Mouse (Mus musculus) stomach, embryonic 14.5 days (tissue): ENCODE results near the gene Xlr5c. TPM values are rescaled to one million over a fixed set of nuclear protein-coding genes. Genes with fewer than 3 reads are reported as not detected.
A peak's percentile ranks its signal among the peaks of the same experiment; 100 is the strongest.
"Not testable (repeated sequence)": the region's sequence is repeated elsewhere in the genome, so short reads cannot be mapped to it uniquely, and the experiment has no call there.

Experiments used
- ATAC-seq: fragments of 200-750 bp; cut with Nextera tagmentation; 2 replicates; pipeline ENCODE4 v1.8.0; 2017; ENCODE audit warnings: low read depth, moderate TSS enrichment; ENCODE audit not compliant: insufficient number of reproducible peaks, insufficient read depth, low FRiP score
- H3K27ac ChIP-seq: fragments of 300-500 bp; sonication (generic); 2 replicates; pipeline ENCODE4 v1.5.1; 2014; ENCODE audit warnings: mild to moderate bottlenecking, low read length, moderate library complexity, mixed read lengths
- H3K27me3 ChIP-seq: fragments of 300-500 bp; sonication (generic); 2 replicates; pipeline ENCODE4 v1.6.1; 2014; ENCODE audit warnings: low read length, control low read depth, mixed read lengths; ENCODE audit not compliant: control insufficient read depth, insufficient read depth
- H3K36me3 ChIP-seq: fragments of 300-500 bp; sonication (generic); 2 replicates; pipeline ENCODE4 v1.6.1; 2014; ENCODE audit warnings: mild to moderate bottlenecking, control low read depth, low read length, moderate library complexity, mixed read lengths; ENCODE audit not compliant: control insufficient read depth, insufficient read depth
- H3K4me1 ChIP-seq: fragments of 300-500 bp; sonication (generic); 2 replicates; pipeline ENCODE4 v1.6.1; 2014; ENCODE audit warnings: low read length, control low read depth, mixed read lengths; ENCODE audit not compliant: control insufficient read depth, insufficient read depth
- H3K4me2 ChIP-seq: fragments of 300-500 bp; sonication (generic); replicated peaks from 2 replicates; pipeline ENCODE4 v1.6.1; 2014; ENCODE audit warnings: low read depth, low read length, control low read depth
- H3K4me3 ChIP-seq: fragments of 300-500 bp; sonication (generic); 2 replicates; pipeline ENCODE4 v1.5.1; 2014; ENCODE audit warnings: low read depth, low read length, control low read depth
- H3K9ac ChIP-seq: fragments of 300-500 bp; sonication (generic); replicated peaks from 2 replicates; pipeline ENCODE4 v1.6.1; 2014; ENCODE audit warnings: low read depth, mild to moderate bottlenecking, control low read depth, low read length, moderate library complexity, mixed read lengths
- H3K9me3 ChIP-seq: fragments of 300-500 bp; sonication (generic); 2 replicates; pipeline ENCODE4 v1.6.1; 2016; ENCODE audit warnings: low read depth, low read length, control low read depth; ENCODE audit not compliant: control insufficient read depth
- WGBS: fragments of 180-500 bp; shearing (Covaris S2); extraction: QIAGEN DNeasy Blood & Tissue Kit; methylation state at CpG from one replicate; pipeline ENCODE4 v1.1.7; 2014; 5-methylcytosine and 5-hydroxymethylcytosine counted together
- polyA plus RNA-seq: library from polyadenylated mRNA; unstranded; fragments of >200 nt; fragmentation: Nextera tagmentation; extraction: Ambion mirVana; gene quantifications from 2 replicates; pipeline ENCODE4 v1.2.1, GENCODE M21; 2014

The Xlr5c gene
- polyA plus RNA-seq = not detected in 2 replicates

GRCm38 (mm10) chrX:73292876-73293275 lies at the start of gene Xlr5c, which contains the start of gene Xlr5a:
Xlr5c (minus strand) TSS chrX:73292976.
Xlr5a (minus strand) TSS chrX:73292976.
- H3K9me3 ChIP-seq, H3K27ac ChIP-seq, H3K4me3 ChIP-seq, H3K4me2 ChIP-seq, H3K4me1 ChIP-seq, H3K36me3 ChIP-seq, ATAC-seq, H3K27me3 ChIP-seq, H3K9ac ChIP-seq: not testable (repeated sequence)
- WGBS = 92% methylated on average over 15 of the region's 17 CpGs

DNA sequence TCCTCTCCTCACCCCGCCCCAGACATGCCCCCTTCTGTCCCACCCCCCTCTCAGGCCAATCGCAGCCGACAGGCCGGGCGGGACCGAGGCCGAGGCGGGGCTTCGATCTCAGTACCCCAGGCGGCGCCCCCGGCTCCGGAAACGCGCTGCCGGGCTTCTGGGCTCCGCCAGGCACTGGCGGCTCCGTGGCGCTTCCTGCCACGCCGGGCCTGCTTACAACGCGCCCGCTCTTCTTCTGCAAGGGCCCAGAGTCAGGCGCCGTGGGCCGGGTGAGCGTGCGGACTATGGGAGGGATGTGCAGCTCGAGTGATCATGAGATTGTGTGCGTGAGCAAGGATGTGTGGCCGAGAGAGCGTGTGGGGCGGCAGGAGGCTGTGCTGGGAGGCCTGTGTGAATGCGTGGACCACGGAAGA lies 49.7 kb upstream of the Xlr5c start, which contains the start of gene Zfp275:
Gene Zfp275, plus strand, starts transcription at position 139 of the 413 bp plus-strand sequence.
- peak within 1 kb of the TSS; percentile 67; the same call in 1 of the 2 replicates for H3K27ac ChIP-seq
- H3K4me3 ChIP-seq = peak within 1 kb of the TSS; percentile 59
- H3K36me3 ChIP-seq = no peaks in the 10 kb centered on the region
- 24% methylated on average over 37 of the region's 37 CpGs for WGBS
- H3K9ac ChIP-seq = peak within 1 kb of the TSS; percentile 57
- no peaks in the 10 kb centered on the region for H3K9me3 ChIP-seq
- peak within 1 kb of the TSS; percentile 44 for H3K4me2 ChIP-seq
- H3K4me1 ChIP-seq = no peaks in the 10 kb centered on the region
- no peaks in the 10 kb centered on the region for H3K27me3 ChIP-seq
- ATAC-seq = peak; percentile 89

DNA sequence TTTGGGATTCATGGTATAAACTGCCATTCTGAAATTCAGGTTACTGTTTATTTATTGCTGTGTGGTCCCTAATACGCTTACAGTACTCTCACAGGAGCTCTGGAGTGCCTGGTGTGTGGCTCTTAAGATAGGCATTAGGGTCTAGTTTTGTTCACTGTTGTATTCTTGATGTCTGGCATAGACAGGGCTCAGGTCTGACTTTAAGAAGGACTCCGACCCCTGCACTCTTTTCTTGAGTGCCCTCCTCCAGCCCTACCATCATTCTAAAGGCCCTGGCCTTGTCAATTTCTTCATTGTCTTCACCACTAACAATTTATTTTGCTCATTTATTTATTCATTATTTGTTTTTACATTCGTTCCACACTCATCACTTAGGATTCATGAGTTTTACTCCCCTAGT lies 49.3 kb upstream of the Xlr5c start:
- ATAC-seq = no peak
- WGBS = 21% methylated on average over 3 of the region's 3 CpGs
- H3K4me3 ChIP-seq = peak overlapping the region; percentile 59; the same call in 1 of the 2 replicates
- H3K4me2 ChIP-seq = 0 out of 2 replicates have a peak overlapping the region, but pooled peaks have one; percentile 14
- H3K9ac ChIP-seq = no peak overlapping the region
- H3K36me3 ChIP-seq = no peaks in the 10 kb centered on the region
- H3K9me3 ChIP-seq = no peaks in the 10 kb centered on the region
- no peaks in the 10 kb centered on the region for H3K4me1 ChIP-seq
- no peak overlapping the region for H3K27ac ChIP-seq
- no peaks in the 10 kb centered on the region for H3K27me3 ChIP-seq

DNA sequence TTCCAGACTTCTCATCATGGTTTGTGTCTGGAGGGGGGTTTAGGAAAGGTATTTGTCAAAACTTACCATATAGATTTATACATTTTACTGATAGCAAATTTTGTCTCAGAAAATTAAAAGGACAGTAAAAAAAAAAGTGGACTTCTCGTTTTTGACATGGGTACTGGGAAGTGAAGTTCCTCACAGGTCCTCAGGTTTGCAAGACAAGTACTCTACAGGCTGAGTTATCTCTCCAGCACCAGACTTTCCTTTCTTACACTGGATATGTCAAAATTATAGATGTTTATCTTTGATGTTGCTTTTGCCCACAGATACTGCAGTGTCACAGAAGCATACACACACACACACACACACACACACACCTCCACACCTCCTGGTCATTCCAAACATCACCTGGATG lies 48.7 kb upstream of the Xlr5c start:
- Histone ChIP-seq H3K9me3 (no peaks in the 10 kb centered on the region), H3K4me2 (no peak overlapping the region), H3K4me1 (no peaks in the 10 kb centered on the region), H3K4me3 (no peak overlapping the region), H3K9ac (no peak overlapping the region), H3K27me3 (no peaks in the 10 kb centered on the region), H3K27ac (no peak overlapping the region), H3K36me3 (no peaks in the 10 kb centered on the region)
- WGBS = 48% methylated on average over 1 of the region's 1 CpGs
- ATAC-seq = no peak

DNA sequence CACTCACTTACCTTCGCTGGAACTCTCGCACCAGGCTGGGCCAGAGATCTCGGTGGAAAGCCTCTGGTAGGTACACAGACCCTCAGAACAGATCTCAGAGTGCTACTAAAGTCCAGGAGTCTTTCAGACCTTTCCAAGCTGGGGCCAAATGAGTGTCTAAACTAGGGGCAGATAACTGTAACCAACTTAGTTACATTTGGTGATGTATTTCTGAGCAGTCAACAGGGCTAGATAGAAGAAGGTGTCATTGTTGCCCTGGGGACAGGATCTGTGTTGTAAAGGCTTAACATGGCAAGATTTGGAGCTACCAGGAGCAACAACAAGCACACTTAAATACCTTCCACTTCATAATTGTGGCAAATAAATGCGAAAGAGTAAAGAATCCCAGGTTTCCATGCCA lies 44.0 kb upstream of the Xlr5c start, which contains the start of gene Gm45015:
Gene Gm45015, minus strand, starts transcription at position 101 of the 400 bp plus-strand sequence.
- H3K36me3 ChIP-seq = no peaks in the 10 kb centered on the region
- no peak within 1 kb of the TSS for H3K4me3 ChIP-seq
- H3K4me2 ChIP-seq = no peak within 1 kb of the TSS
- H3K4me1 ChIP-seq = no peaks in the 10 kb centered on the region
- H3K27ac ChIP-seq = no peak within 1 kb of the TSS
- H3K9me3 ChIP-seq = no peaks in the 10 kb centered on the region
- no peaks in the 10 kb centered on the region for H3K27me3 ChIP-seq
- ATAC-seq = no peak
- H3K9ac ChIP-seq = no peak within 1 kb of the TSS
- 79% methylated on average over 4 of the region's 4 CpGs for WGBS

DNA sequence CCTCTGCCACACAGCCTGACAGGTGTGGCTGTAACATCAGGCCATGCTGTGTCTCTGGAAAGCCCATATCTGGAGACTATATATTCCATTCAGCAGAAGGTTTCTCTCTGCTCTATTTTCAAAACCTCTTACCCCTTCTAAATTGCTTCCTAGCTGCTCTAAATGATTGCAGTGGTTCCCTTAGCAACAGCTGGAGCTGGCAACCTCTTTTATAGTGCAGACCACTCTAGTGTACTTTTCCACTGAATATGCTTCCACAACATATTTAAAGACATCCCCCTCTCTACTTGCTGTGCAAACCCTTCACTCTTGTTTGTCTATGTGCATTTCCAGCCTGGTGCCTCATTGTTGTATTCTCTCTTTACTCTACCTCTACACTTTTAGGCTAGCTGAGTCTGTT lies 40.8 kb upstream of the Xlr5c start:
- H3K9ac ChIP-seq = no peak overlapping the region
- H3K4me1 ChIP-seq = no peaks in the 10 kb centered on the region
- no peak overlapping the region for H3K27ac ChIP-seq
- no peaks in the 10 kb centered on the region for H3K36me3 ChIP-seq
- no peak overlapping the region for H3K4me3 ChIP-seq
- H3K27me3 ChIP-seq = no peaks in the 10 kb centered on the region
- no peak for ATAC-seq
- no peaks in the 10 kb centered on the region for H3K9me3 ChIP-seq
- H3K4me2 ChIP-seq = no peak overlapping the region

DNA sequence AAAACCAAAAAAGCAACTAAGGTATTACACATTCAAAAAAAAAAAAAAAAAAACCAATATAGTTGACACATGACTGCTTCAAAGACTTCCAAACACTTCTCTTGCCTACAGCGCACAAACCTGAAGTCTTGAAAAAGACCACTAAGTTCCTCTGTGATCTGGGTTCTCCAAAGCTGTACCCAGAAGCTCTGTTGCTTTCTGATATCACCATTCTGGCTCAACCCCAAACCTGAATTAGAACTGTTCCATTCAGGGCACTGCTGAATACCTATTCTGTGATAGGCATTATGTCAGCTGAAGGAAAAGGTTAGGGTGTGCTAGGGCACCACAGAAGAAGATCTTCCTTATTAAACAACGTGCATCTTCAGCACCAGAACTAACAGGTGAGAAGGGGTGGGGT lies 34.4 kb upstream of the Xlr5c start:
- WGBS = 72% methylated on average over 2 of the region's 2 CpGs
- no peak for ATAC-seq
- H3K27me3 ChIP-seq = no peaks in the 10 kb centered on the region

DNA sequence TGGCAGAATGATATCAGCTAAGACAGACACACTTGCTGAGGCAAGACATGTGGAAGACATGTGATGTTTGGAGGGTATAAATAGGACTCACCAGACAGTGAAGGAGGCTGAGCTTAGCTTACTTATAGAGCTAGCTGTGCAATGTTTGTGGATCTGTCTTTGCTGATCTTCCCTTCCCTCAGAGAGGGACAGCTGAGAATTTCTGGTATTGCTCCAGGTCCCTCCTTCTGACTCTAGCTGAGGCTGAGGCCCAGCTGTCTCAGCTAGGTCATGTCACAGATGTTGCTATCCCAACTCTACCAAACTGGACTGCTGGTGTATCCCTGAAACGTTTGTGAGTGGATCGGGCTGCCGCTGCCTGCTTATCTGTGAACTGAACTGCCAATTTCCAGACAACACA lies 28.3 kb upstream of the Xlr5c start:
- no peak for ATAC-seq
- H3K36me3 ChIP-seq = no peaks in the 10 kb centered on the region
- WGBS = 67% methylated on average over 3 of the region's 3 CpGs

More for the DNA sequence above, 34.4 kb upstream of the Xlr5c start:
- H3K9me3 ChIP-seq = no peaks in the 10 kb centered on the region
- H3K4me2 ChIP-seq = no peak overlapping the region
- no peak overlapping the region for H3K27ac ChIP-seq
- no peak overlapping the region for H3K4me3 ChIP-seq
- H3K9ac ChIP-seq = no peak overlapping the region
- H3K4me1 ChIP-seq = no peaks in the 10 kb centered on the region
- H3K36me3 ChIP-seq = no peaks in the 10 kb centered on the region

DNA sequence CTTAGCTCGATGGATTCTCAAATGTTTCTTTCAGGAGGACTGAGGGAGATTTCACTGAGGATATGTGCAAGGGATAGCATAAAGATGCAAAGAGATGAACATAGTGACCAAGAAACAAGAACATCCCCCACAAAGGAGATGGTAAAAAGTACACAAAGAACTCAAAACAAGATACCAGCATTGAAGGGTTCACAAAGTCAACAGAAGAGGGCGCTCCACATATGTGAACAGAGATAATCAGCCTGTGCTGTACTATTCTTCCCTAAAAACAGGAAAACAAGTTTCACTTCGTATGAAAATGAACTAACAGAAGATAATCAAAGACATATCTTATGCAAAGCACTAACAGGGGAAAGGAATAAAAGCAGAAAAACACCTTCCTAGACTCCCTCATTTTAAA lies 19.7 kb upstream of the Xlr5c start:
- Histone ChIP-seq H3K9me3 (no peaks in the 10 kb centered on the region), H3K27ac (no peak overlapping the region), H3K4me2 (no peak overlapping the region), H3K9ac (no peak overlapping the region), H3K27me3 (no peaks in the 10 kb centered on the region), H3K4me1 (no peaks in the 10 kb centered on the region), H3K36me3 (no peaks in the 10 kb centered on the region), H3K4me3 (no peak overlapping the region)
- 38% methylated on average over 3 of the region's 3 CpGs for WGBS
- no peak for ATAC-seq

More for the DNA sequence above, 28.3 kb upstream of the Xlr5c start:
- no peak overlapping the region for H3K4me2 ChIP-seq
- H3K27me3 ChIP-seq = no peaks in the 10 kb centered on the region
- H3K4me3 ChIP-seq = no peak overlapping the region
- H3K27ac ChIP-seq = no peak overlapping the region
- no peak overlapping the region for H3K9ac ChIP-seq
- no peaks in the 10 kb centered on the region for H3K4me1 ChIP-seq
- H3K9me3 ChIP-seq = no peaks in the 10 kb centered on the region
